Mouse (Mus musculus) right cerebral cortex, postnatal 25 days (tissue): Measurements from ENCODE around the gene Ap3b1.

Experiments used
- DNase-seq: peaks from one replicate; pipeline ENCODE4 v3.0.0; 2022

The Ap3b1 gene

GRCm38 (mm10) chr13:94459143-94459542, 100.4 kb downstream of the Ap3b1 start:
- DNase-seq = no peak

GRCm38 (mm10) chr13:94464221-94464620, 105.5 kb downstream of the Ap3b1 start:
- DNase-seq = no peak

DNA sequence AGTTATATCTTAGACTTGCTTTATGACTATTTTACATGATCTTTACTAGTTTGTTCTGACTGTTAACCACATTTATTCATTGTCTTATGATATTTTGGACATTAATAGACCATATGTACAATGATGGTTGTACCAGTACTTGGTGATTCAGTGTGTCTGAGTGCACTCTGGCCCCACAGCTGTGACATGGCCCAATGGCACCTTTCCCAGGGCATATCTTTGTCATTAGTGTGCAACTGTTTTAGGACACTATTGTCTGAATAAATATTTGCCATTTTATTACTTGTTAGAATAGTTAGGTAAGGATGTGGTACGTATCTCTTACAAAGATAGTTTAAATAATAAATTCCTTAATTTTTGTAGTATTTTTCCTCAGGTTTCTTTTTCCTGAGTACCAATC, 109.8 kb downstream of the Ap3b1 start:
- DNase-seq = no peak

DNA sequence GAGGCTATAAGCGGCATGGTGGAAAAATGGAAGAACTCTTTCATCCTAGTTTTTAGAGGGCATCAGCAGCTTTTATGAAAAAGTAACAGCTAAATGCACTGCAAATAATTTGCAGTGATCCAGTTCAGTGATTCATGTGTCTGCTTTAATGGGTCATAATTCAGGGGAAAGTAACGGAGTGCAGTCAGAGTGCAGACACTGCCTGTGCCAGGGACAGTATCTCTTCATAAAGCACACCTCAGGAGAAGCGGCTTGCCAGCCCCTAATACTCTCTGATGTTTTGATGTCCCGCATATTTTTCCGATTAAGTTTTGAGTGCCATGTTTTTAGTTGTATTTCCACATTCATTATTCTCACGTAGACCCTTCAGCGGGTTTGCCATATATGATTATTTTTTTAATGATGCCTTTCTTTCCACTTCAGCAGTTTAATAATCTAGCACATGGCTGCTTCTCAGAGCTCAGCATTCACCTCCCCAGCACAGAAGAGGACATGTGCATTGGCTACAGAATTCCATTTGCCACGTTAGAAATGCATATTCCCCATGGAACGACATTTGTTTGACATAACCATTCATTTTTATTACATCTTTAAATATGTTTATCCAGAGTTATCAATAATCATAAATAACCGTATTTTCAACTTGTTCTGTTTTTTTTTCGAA, 112.4 kb downstream of the Ap3b1 start:
- no peak for DNase-seq

DNA sequence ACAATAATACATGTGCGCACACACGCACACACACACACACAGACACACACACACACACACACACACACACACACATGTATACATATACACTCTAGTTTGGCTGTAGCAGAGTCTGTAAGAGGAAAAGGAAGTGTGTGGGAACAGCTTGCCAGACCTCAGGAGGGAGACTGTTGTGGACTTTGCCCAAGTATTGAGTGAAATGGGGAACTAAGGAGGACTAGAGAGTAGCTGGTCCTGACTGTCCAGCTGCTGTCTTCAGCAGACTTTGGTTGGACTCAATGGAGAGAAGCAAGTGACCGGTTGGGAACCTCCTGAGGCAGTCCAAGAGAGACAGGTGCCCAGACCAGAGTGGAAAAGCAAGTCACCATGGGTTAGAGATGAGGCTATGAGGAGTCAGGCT, 117.4 kb downstream of the Ap3b1 start:
- no peak for DNase-seq

DNA sequence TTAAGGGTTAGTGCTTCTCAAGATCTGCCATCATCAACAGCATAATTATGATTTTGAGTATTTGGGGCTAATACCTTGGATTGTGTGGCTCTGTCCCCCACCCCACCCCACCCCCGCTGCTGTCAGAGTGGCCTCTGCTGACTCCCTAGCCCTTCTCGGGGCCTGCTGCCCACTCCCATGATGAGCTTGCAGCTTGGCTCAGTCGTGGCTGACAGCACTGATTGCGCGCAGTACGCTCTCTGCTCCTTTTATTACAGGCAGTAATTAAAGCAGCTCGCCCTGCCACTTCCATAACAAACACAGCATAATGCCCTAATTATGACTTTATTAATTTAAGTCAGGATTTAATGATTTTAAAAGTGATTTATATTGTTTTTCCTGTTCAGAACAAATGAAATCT, 121.5 kb downstream of the Ap3b1 start:
- no peak for DNase-seq

GRCm38 (mm10) chr13:94490684-94491083, 131.9 kb downstream of the Ap3b1 start:
- no peak for DNase-seq

DNA sequence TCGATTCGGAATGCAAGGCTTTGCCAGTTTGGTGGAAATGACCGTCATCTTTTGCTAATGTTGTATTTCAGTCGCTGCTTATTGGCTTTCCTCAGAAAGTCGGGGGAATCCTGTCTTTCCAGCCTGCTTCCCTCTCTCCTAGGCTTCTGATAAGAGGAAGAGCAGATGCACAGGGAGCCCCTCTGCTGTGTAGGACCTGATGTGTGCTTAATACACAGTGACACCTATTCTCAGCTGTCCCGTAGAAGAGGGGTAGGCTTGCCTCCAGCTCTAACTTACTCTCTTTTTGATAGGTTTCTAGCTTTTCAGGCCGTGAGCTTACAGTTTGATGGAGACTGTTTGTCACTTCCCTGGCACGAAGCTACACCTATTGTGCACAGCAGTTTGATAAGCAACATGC, 132.4 kb downstream of the Ap3b1 start:
- no peak for DNase-seq

DNA sequence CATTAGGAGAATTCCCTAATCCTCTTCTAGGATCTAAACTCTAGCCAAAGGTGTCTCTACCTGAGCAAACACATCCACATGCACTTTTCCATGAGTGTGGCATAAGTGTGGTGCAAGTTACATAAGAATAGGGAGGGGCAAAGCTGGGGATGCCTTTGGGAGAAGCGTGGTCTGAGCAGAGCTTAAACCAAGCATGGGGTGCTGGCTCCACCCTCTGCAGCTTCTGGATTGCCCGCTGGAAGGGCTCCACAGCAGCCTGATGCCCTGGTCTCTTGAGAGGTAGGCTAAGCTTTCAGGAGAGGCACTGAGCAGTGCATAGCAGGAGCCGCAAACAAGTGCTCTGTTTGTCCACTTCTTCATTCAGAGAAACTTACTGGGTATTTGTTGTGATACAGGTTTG, 138.8 kb downstream of the Ap3b1 start:
- no peak for DNase-seq

GRCm38 (mm10) chr13:94506411-94506810, 147.7 kb downstream of the Ap3b1 start:
- no peak for DNase-seq

DNA sequence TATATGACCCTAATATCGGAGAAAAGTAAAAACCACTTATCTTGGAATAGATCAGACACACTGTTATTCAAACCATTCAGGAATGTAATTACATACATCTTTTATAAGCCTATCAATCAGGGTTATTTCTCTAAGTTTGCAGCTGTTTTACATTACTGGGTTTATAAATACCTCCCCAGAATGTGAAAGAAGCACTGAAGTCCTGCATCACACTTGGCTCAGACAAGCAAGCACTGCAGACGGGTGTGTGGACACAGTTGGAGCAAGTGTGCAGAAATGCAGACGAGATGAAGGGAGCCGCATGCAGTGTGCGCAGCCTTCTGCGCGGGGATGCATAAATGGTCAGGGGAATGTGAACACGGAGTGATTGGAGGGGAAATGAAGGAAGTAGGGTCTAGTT, 149.6 kb downstream of the Ap3b1 start:
- no peak for DNase-seq

GRCm38 (mm10) chr13:94513157-94513767, 154.5 kb downstream of the Ap3b1 start:
- DNase-seq = no peak

DNA sequence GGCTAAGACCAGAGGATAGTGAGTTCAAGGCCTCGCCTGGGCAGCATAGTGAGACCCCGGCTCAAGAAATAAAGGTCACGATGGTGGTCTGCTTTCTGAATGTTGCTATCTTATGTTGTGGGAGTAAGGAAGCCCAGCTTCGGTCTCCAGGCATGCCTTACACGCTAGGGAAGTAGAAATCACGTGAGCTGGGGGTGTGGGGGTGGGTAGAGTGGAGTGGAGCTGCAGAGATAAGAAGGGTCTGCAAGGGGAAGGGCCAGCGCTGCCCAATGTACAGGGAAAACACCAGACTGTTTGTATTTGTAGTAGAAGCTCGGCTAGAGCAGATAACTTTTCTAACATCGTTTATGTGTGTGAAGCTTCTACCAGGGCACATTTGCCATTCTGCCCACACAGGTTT, 155.1 kb downstream of the Ap3b1 start:
- DNase-seq = no peak

DNA sequence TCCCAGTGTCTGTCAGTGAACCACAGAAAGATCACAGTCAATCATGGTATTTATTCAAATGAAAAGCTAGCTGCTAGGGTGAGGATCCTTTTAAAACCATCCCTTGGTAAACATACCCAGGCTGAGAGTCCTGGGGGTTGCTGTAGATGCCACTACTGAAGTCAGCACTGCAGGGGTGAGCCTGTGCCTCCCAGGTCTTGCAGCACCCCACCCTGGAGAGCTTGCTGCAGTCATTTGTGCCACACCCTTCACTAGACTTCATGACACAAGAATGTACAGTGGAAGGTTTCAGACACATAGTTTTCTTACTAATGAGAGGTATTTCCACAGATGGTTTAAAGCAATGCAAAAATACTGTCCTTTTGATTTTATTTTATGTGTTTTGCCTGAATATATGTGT, 156.2 kb downstream of the Ap3b1 start:
- DNase-seq = no peak

DNA sequence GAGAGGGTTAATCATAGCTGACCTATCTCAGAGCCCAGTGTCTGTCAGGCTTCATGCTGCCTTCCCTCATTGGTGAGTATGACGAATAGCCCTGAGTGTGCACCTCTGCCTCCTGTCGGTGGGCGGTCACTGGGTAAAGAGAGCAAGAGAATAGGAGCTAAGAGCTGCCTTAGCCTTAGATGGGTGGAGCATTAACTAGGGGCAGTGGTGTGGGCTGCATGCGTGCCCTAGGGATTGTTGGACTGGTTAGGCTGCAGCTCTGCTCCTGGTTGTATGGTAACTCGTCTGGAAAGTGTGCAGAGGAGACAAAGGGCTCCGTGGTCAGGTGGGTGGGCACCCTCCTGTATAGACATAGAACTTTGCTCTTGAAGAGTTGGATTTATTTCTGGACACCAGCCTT, 157.8 kb downstream of the Ap3b1 start:
- no peak for DNase-seq

- no peak for DNase-seq
Measured at GRCm38 (mm10) chr13:94518176-94518575, 159.4 kb downstream of the Ap3b1 start.

DNA sequence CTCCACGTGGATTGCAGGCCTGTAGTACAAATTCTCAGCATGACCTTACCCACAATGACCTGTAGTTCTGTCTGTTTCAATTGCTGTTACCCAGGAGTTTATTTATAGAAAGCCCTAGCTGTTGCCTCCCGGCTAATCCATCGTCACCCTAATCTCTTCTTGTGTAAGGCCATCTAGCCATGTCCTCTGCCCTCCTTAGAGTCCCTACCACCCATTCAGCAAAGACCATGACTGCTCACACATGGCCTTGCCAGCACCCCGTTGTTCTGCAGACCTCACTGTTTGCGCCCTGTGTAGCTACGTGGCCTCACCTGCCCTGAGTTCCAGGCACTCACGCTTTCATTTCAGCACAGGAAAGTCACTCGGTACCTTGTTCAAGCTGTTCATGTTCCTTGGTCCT, 160.5 kb downstream of the Ap3b1 start:
- no peak for DNase-seq

DNA sequence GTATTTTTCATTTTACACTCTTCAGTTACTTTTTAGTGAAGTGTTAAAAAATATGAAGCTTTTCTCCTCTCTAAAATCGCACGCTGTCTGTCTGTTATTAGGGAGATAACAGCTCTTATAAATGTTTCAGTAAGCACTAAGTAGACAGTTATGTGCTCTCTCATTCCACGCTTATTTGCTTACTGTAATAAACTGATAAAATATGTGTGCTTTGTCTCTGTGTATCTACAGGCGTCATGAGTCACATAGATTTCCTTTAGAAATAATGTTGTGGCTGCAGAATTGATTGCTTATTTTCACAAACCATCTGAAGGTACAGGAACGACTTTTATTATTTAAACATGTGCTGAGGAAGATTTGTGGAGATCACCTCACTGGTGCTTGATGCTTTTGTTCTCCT, 164.5 kb downstream of the Ap3b1 start:
- no peak for DNase-seq

DNA sequence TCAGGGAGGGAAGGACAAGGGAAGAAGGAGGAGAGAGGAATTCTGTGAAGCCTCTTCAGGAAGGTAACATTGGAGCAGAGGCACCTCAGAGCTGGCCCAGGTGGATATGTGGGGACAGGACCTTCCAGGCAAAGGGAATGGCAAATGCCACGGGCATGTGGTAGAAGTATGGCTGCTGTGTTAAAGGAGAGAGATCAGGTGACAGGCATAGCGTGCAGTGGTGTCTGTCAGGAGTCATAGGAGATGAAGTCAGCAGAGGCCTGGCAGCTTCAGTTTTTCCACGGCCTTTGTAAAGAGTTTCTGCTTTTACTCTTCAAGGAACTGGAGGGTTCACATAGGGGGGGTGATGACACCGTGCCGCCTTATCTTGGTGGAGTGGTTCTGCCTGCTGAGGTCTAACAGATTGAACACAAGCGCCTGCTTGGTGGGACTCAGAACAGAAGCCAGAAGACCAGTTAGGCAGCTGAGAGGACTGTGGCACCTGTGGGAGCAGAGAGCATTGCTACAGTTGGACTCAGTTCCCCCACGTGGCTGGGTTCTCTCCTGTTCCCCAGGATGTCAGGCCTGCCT, 166.0 kb downstream of the Ap3b1 start:
- DNase-seq = no peak

DNA sequence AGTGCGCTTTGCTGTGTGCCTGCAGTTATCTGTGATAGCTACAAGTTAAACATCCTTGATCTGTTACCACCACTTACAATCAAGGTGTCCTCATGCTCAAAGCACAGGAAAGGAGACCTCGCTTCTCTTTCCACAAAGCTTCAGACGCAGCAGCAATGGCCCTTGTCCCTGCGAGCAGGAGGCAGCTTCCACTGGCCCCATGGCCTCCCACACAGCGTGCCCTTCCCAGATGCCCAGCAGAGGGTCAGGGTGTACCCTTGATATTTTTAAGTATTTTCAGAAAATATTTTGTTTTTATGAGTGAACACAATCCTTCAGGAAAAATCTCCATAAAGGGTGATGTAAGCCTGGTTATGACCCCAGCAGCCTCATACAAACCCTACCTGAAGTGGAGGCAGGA, 170.4 kb downstream of the Ap3b1 start:
- no peak for DNase-seq

DNA sequence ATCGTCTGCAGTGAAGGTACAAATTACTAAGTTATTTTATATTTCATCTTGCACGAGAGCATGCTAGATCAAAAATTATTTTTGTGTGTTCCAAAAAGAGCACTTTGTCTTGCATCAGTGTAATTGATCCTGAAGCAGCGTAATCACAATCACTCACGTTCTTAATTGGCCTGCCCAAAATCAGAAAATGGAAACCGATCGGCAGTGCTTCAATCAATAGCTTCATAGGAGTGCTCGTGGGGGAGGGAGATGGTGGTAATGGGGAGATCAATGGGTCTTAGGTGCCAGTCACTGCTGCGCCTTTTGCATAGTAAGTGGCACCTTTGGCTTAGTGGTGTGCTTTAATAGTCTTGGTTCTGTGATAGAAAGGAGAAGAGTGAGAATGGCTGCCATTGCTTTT, 174.8 kb downstream of the Ap3b1 start:
- no peak for DNase-seq

- DNase-seq = no peak
Measured at GRCm38 (mm10) chr13:94537336-94537735, 178.6 kb downstream of the Ap3b1 start.

DNA sequence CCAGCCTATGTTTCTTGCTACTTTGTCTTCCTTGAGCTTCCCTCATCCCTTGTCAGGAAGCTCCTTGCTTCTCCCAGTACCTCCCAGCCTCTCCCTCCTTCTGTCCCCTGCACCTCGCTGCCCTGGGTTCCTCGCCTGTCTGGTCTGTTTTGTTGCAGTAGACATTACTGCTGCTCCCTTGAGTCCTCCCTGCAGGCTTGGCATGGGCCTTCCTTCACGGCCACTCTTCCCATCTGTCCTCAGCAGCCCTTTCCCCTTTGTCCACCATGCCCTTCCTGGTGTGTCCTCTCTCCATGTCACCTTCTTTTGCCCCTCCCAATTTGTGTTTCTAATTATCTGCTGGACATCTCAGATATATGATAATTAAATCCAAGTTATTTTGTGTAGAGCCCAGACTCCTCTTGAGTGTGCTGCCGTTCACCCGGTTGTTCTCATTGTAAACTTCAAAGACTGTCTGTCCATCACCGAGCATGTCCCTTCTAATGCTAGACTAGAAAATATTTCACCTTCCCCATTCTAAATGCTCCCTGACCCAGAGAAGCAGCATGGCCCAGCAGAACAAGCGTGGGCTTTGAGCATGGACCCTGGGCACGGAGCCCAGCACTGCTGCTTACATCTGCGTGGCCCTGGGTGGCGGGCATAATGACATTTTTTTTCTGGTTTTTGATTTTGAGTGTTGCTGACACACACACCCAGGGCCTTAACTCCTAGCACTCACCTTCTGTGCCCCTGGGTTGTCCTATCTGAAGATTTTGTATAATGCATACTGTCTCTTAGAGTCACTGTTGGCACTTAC, 181.3 kb downstream of the Ap3b1 start:
- no peak for DNase-seq

GRCm38 (mm10) chr13:94542061-94542460, 183.3 kb downstream of the Ap3b1 start:
- DNase-seq = no peak
